Mouse (Mus musculus): Measurements from ENCODE around the gene Rptn. TPM values are rescaled to one million over a fixed set of nuclear protein-coding genes. Genes with fewer than 3 reads are reported as not detected.
"Not testable (repeated sequence)": the region's sequence is repeated elsewhere in the genome, so short reads cannot be mapped to it uniquely, and the experiment has no call there.

Rptn gene
- polyA plus RNA-seq, 1 experiment from 2014 or later = not detected

GRCm38 (mm10) chr3:93446128-93446755, 52.7 kb downstream of the Rptn start:
- Histone ChIP-seq H3K27me3 (replicated peaks; ENCODE audit: control insufficient read depth, insufficient read depth, low read length) (peaks cover 22% of the 10 kb centered on the region; the same call in 1 of the 2 replicates), H3K27ac (ENCODE audit: low read depth, low read length) (peak overlapping the region; percentile 84), H3K36me3 (ENCODE audit: control insufficient read depth, insufficient read depth) (no peaks in the 10 kb centered on the region), H3K4me3 (ENCODE audit: low read depth, low read length) (peak overlapping the region; percentile 42), H3K4me2 (replicated peaks; ENCODE audit: low read depth) (peak overlapping the region; percentile 92), H3K4me1 (replicated peaks; ENCODE audit: control insufficient read depth, insufficient read depth, low read length) (peaks cover 7% of the 10 kb centered on the region), H3K9me3 (ENCODE audit: control insufficient read depth) (no peaks in the 10 kb centered on the region), H3K9ac (ENCODE audit: low read depth, low read length) (peak overlapping the region; percentile 45; the same call in 1 of the 2 replicates)
- WGBS = under 1% methylated on average over 54 of the region's 54 CpGs
- ATAC-seq = no peak
- peak; percentile 54 for TF ChIP-seq CTCF (IDR thresholded peaks at IDR 0.05; ENCODE audit: low read depth)

GRCm38 (mm10) chr3:93446756-93447137, 53.2 kb downstream of the Rptn start:
- peak; percentile 24; the same call in 1 of the 2 replicates for ATAC-seq

GRCm38 (mm10) chr3:93447138-93447841, 53.8 kb downstream of the Rptn start:
- Histone ChIP-seq H3K27ac (ENCODE audit: low read depth, low read length) (peak overlapping the region; percentile 84), H3K36me3 (ENCODE audit: control insufficient read depth, insufficient read depth) (no peaks in the 10 kb centered on the region), H3K27me3 (replicated peaks; ENCODE audit: control insufficient read depth, insufficient read depth, low read length) (peaks cover 19% of the 10 kb centered on the region; the same call in 1 of the 2 replicates), H3K9me3 (ENCODE audit: control insufficient read depth) (no peaks in the 10 kb centered on the region), H3K4me2 (replicated peaks; ENCODE audit: low read depth) (peak overlapping the region; percentile 92), H3K9ac (ENCODE audit: low read depth, low read length) (peak overlapping the region; percentile 45), H3K4me3 (ENCODE audit: low read depth, low read length) (peak overlapping the region; percentile 42), H3K4me1 (replicated peaks; ENCODE audit: control insufficient read depth, insufficient read depth, low read length) (peaks cover 7% of the 10 kb centered on the region)
- under 1% methylated on average over 59 of the region's 59 CpGs for WGBS
- peak; percentile 74 for ATAC-seq
- TF ChIP-seq CTCF (IDR thresholded peaks at IDR 0.05; ENCODE audit: low read depth) = peak; percentile 57

More at GRCm38 (mm10) chr3:93446756-93447137, 53.2 kb downstream of the Rptn start:
- under 1% methylated on average over 32 of the region's 32 CpGs for WGBS
- not testable (repeated sequence) for H3K36me3 ChIP-seq (ENCODE audit: control insufficient read depth, insufficient read depth); H3K4me1 ChIP-seq (replicated peaks; ENCODE audit: control insufficient read depth, insufficient read depth, low read length); H3K9me3 ChIP-seq (ENCODE audit: control insufficient read depth)
- Histone ChIP-seq H3K4me3 (ENCODE audit: low read depth, low read length) (peak overlapping the region; percentile 42), H3K27ac (ENCODE audit: low read depth, low read length) (peak overlapping the region; percentile 84), H3K4me2 (replicated peaks; ENCODE audit: low read depth) (peak overlapping the region; percentile 92), H3K27me3 (replicated peaks; ENCODE audit: control insufficient read depth, insufficient read depth, low read length) (peaks cover 20% of the 10 kb centered on the region; the same call in 1 of the 2 replicates), H3K9ac (ENCODE audit: low read depth, low read length) (peak overlapping the region; percentile 45)

Small RNA genes lying within 50 kb of the gene (microRNA-seq; reads per million reads assigned to microRNA genes)
- gene Gm22752 (not detected), gene Gm44353 (not detected)

Other genes with a start within 250 kb of the Rptn start
- not detected in 2 replicates for gene Crnn, start 248.9 kb upstream of the Rptn start, polyA plus RNA-seq (2015; fragmentation: Nextera tagmentation; extraction: Ambion mirVana)
- gene Flg2, start 196.4 kb upstream of the Rptn start, polyA plus RNA-seq (2015; fragmentation: Nextera tagmentation; extraction: Ambion mirVana) = not detected in 2 replicates
- gene Flg, start 120.2 kb upstream of the Rptn start, polyA plus RNA-seq (2015; fragmentation: Nextera tagmentation; extraction: Ambion mirVana) = not detected in 2 replicates
- gene Hrnr, start 74.0 kb upstream of the Rptn start, polyA plus RNA-seq (2015; fragmentation: Nextera tagmentation; extraction: Ambion mirVana) = not detected in 2 replicates
- gene Tchh, start 48.6 kb downstream of the Rptn start, polyA plus RNA-seq (2015; fragmentation: Nextera tagmentation; extraction: Ambion mirVana) = 2.5 and 3.7 TPM in 2 replicates
- gene Tchhl1, start 75.1 kb downstream of the Rptn start, polyA plus RNA-seq (2015; fragmentation: Nextera tagmentation; extraction: Ambion mirVana) = 0.12 and 0.27 TPM in 2 replicates
- 965 and 1,093 TPM in 2 replicates for gene S100a11, start 126.8 kb downstream of the Rptn start, polyA plus RNA-seq (2015; fragmentation: Nextera tagmentation; extraction: Ambion mirVana)
- gene S100a10, start 161.4 kb downstream of the Rptn start, polyA plus RNA-seq (2015; fragmentation: Nextera tagmentation; extraction: Ambion mirVana) = 733 and 887 TPM in 2 replicates